Mouse (Mus musculus) liver, adult (tissue): ENCODE measurements around the gene Fbxo47.

Source experiments
- GATA4 ChIP-seq: IDR thresholded peaks from 2 replicates; pipeline ENCODE4 v1.6.1; 2014; ENCODE audit warnings: mild to moderate bottlenecking, low read length; ENCODE audit not compliant: insufficient replicate concordance

Gene Fbxo47

GRCm38 (mm10) chr11:97897568-97898185, 13.7 kb upstream of the Fbxo47 start:
- no peak for TF ChIP-seq GATA4

DNA sequence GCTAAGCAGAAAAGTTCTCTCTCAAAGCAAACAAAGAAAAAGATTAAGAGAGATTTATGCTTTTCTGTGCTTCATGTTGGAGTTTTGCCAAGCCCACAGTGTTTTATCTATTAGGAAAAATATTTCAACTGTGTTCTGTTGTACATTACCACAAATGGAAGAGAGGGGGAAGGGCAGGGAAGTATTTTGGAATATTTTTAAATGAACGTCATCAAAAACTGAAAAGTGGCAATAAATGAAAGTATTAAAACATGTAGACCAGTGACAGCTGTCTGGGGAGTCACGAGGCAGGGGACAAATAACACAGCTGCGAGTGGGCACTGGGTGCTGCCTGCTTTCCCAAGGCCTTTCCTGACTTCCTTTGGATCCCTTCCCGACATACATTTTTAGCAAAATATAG, 12.7 kb upstream of the Fbxo47 start:
- no peak for TF ChIP-seq GATA4

- no peak for TF ChIP-seq GATA4
Measured at GRCm38 (mm10) chr11:97891821-97892220, 7.9 kb upstream of the Fbxo47 start.

GRCm38 (mm10) chr11:97885296-97885915, 1.5 kb upstream of the Fbxo47 start:
- TF ChIP-seq GATA4 = no peak

DNA sequence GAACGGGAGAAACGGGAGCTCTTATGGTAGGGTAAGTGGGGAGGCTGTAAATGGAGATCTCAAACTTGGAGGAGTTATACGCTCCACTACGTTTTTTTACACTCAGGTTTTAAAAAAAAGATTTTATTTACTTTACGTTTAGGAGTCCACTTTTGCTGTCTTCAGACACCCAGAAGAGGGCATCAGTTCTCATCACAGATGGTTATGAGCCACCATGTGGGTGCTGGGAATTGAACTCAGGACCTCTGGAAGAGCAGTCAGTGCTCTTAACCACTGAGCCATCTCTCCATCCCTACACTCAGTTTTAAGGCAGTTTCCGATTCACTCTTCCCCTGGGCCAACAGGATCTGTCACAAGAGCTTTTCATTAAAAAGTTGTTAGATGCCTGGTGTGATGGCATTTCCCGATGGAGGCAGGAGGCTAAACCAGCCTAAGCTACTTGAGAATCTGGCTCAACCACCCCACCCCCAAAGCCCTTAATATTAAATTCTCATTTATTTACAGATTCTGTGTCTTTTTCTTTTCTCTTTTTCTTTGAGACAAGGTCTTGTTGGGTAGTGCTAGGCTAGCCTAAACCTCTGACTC, 739 bp upstream of the Fbxo47 start:
- TF ChIP-seq GATA4 = no peak

DNA sequence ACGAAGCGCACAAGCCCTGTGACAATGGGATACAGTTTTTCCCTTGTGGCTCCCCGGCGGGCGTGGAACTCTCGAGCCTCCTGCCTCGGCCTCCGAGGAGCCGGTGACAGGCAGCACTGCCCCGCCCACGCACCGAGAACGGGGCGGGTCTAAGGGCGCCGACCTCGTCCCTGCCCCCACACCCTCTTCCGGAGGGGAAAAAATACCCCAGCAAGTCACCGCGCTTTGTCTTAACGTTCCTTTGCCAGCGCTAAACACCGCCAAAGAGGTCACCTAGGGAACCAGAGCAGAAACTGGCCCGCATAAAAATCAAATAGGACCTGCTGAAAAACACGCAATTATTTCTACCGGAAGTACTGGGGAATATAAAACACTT, 424 bp downstream of the Fbxo47 start:
- peak; percentile 10; the same call in 1 of the 2 replicates for TF ChIP-seq GATA4

- no peak for TF ChIP-seq GATA4
Measured at GRCm38 (mm10) chr11:97880362-97880761, 3.6 kb downstream of the Fbxo47 start.

DNA sequence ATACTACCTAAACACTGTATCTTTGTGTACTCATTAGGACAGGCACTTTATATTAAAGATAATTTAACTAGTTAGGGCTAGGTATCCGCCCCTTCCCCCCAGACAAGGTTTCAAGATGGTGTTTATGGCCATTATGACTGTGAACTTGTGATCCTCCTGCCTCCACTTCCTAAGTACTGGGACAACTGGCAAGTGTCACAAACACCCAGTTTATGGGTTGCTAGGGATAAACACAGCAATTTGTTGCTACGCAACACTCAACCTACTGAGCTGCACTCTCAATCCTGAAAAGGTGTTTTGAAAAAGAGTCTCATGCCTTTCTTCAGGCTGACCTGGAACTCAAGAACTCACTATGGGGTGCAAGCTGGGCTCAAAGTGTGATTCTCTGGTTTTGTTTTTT, 6.6 kb downstream of the Fbxo47 start:
- TF ChIP-seq GATA4 = no peak

GRCm38 (mm10) chr11:97874396-97874795, 9.6 kb downstream of the Fbxo47 start:
- TF ChIP-seq GATA4 = no peak

DNA sequence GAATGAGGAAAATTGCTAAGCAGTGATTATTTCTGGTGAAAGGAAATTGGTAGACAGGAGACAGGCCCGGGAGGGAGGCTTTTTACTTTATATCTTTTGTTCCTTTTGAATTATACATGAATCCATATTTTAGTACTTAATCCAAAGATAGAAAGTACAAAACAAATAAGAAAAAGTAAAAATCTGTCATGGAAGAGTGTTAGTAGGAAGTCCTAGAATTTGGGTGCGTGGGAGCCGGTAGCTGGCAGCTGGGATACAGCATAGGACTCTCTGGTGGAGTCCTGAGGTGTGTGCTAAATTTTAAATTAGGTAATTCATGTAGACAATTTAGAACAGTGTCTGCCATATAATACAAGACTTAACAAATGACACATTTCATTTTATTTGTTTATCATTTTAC, 16.4 kb downstream of the Fbxo47 start:
- no peak for TF ChIP-seq GATA4

DNA sequence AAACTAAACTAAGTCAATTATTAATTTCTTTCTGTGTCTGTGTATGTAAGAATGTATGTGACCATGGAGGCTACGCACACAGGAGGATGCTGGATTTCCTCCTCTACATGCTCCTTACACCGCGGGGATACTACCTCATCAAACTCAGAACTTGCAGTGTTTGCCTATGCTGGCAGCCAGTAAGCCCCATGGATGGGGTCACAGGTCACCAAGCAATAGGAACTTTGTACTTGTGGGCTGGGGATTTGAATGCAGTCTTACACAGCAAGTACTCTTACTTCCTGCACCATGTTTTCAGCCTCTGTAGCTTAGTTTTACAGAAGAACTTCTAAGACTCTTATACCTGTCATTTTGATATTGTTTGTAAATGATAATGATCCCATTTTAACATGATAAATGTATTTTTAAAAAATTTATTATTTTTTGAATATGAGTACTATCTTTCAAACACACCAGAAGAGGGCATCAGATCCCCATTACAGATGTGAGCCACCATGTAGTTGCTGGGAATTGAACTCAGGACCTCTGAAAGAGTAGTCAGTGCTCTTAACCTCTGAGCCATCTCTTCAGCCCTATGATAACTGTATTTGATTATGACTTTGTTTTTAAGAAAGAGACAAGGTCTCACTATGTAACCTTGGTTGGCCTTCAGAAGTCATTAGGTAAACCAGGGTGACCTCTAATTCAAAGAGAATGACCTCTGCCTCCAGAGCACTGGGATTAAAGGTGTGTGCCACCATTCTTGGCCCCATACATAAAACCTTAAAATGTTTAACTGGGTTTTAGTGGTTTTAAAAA, 17.7 kb downstream of the Fbxo47 start:
- no peak for TF ChIP-seq GATA4

GRCm38 (mm10) chr11:97865421-97865820, 18.5 kb downstream of the Fbxo47 start:
- no peak for TF ChIP-seq GATA4

DNA sequence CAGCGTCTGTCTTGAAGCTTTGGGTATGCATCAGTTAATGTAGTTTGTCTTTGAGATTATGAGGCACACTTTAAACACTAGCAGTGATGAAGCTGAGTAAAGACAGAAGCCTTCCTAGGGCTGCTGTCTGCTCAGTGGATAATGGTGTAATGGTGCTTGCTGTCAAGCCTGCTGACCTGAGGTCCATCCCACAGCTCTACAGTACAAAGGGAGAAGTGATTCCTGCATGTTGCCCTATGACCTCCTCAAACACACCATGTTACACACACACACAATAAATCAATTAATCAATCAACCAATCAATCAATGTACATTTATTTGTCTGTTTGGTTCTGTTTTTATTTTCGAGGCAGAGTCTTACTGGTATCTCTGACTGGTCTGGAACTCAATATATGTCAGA, 21.8 kb downstream of the Fbxo47 start:
- no peak for TF ChIP-seq GATA4

DNA sequence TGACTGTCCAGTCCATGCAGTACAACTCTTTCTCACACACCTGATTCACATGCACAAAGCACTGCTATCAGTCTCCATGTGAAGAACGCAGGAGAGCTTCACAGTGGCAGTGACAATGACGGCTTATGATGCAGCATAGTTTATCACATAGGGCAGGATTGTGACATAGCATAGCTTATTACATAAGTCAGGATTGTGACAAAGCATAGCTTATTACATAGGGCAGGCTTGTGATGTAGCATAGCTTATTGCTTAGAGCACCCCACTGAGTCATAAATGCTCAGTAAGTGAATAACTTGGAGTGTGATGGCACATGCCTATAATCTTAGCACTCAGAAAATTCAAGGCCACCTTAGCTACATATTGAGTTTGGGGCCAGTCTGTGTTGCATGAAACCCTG, 28.5 kb downstream of the Fbxo47 start:
- TF ChIP-seq GATA4 = no peak

GRCm38 (mm10) chr11:97851601-97852000, 32.4 kb downstream of the Fbxo47 start:
- TF ChIP-seq GATA4 = no peak

- TF ChIP-seq GATA4 = no peak; the same call in 1 of the 2 replicates
Measured at GRCm38 (mm10) chr11:97850367-97850766, 33.6 kb downstream of the Fbxo47 start.

DNA sequence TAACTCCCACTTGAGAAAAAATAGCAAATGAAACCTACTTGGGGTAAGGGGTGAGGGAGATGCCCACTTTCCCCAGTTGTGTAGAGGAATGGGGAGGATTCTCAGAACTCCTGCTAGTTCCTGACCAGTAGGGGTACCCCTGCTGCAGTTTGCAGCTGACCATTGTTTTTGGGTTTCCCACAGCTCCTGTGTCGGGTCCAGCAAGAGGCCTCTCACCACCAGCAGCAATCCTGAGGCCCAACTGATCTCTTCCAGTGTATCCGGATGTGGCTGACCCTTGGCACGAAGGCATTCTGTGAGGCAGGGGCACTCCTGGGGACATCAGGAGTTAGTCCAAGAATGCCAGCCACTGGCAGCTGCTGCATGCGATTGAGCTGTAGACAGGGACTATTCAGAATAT, 42.0 kb downstream of the Fbxo47 start:
- no peak for TF ChIP-seq GATA4
